Mouse (Mus musculus) forebrain, embryonic 10.5 days (tissue): ENCODE data around the gene Npcd. TPM values are rescaled to one million over a fixed set of nuclear protein-coding genes. Genes with fewer than 3 reads are reported as not detected.
"Not testable (repeated sequence)": the region's sequence is repeated elsewhere in the genome, so short reads cannot be mapped to it uniquely, and the experiment has no call there.

ENCODE experiments used
- DNase-seq: peaks from one replicate; pipeline ENCODE4 v3.0.0-alpha.2; 2017; ENCODE audit warnings: low spot score; ENCODE audit errors: extremely low spot score
- H3K27ac ChIP-seq: fragments of 300-500 bp; sonication (generic); 2 replicates; pipeline ENCODE4 v1.5.1; 2016; ENCODE audit warnings: mild to moderate bottlenecking
- H3K27me3 ChIP-seq: fragments of 300-500 bp; sonication (generic); 2 replicates; pipeline ENCODE4 v1.6.1; 2016; ENCODE audit warnings: mild to moderate bottlenecking; ENCODE audit not compliant: poor library complexity, severe bottlenecking
- H3K36me3 ChIP-seq: fragments of 300-500 bp; sonication (generic); replicated peaks from 2 replicates; pipeline ENCODE4 v1.6.1; 2016; ENCODE audit warnings: mild to moderate bottlenecking, moderate library complexity
- H3K4me1 ChIP-seq: fragments of 300-500 bp; sonication (generic); 2 replicates; pipeline ENCODE4 v1.6.1; 2016
- H3K4me3 ChIP-seq: fragments of 300-500 bp; sonication (generic); 2 replicates; pipeline ENCODE4 v1.5.1; 2016; ENCODE audit warnings: mild to moderate bottlenecking, moderate library complexity
- H3K9me3 ChIP-seq: fragments of 300-500 bp; sonication (generic); 2 replicates; pipeline ENCODE4 v1.6.1; 2016; ENCODE audit warnings: mild to moderate bottlenecking, moderate library complexity
- WGBS: fragments of 180-500 bp; shearing (Covaris S2); methylation state at CpG from one replicate; pipeline ENCODE4 v1.1.7; 2016; 5-methylcytosine and 5-hydroxymethylcytosine counted together
- polyA plus RNA-seq: library from polyadenylated mRNA; unstranded; fragments of >200 nt; fragmentation: Nextera tagmentation; extraction: Ambion mirVana; gene quantifications from 2 replicates; pipeline ENCODE4 v1.2.1, GENCODE M21; 2016

Npcd gene
- polyA plus RNA-seq, 1 experiment from 2014 or later = not detected

DNA sequence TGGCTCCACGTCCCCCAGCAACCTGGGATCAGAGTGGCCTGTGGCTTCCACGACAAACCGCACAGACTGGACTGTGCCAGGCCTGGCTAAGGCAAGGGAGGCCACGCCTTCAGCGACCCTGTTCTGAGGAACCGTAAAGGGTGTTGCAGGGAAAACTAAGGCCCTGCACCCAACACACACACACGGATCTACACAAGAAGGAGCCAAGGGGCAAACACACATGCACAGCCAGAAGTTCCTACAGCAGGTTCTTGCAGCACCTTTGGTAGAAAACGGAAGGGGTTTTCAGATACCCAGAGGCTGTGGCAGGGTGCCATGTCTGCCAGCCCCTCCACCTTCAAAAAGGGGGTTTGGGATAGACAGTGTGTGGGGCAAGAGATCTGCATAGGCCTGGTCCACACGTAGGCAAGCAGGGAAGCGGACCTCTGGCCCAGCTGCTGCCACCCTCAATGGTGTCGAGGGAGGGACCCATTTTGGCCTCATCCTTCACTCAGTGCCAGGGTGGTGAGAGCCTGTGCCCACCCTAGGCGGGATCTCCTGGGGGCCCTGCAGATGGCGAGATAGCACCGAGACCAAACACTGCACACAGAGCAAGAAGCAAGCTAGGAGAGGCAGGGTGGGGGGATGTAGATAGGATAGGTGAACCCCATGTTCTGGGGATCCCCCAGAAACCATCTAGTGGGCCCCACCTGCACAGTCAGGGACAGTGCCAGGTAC, 6.8 kb downstream of the Npcd start:
- Histone ChIP-seq H3K4me3 (no peak overlapping the region), H3K36me3 (peaks cover 81% of the 10 kb centered on the region), H3K27ac (no peak overlapping the region), H3K4me1 (peaks cover 69% of the 10 kb centered on the region), H3K27me3 (no peaks in the 10 kb centered on the region), H3K9me3 (no peaks in the 10 kb centered on the region)
- 90% methylated on average over 14 of the region's 14 CpGs for WGBS
- no peak for DNase-seq

DNA sequence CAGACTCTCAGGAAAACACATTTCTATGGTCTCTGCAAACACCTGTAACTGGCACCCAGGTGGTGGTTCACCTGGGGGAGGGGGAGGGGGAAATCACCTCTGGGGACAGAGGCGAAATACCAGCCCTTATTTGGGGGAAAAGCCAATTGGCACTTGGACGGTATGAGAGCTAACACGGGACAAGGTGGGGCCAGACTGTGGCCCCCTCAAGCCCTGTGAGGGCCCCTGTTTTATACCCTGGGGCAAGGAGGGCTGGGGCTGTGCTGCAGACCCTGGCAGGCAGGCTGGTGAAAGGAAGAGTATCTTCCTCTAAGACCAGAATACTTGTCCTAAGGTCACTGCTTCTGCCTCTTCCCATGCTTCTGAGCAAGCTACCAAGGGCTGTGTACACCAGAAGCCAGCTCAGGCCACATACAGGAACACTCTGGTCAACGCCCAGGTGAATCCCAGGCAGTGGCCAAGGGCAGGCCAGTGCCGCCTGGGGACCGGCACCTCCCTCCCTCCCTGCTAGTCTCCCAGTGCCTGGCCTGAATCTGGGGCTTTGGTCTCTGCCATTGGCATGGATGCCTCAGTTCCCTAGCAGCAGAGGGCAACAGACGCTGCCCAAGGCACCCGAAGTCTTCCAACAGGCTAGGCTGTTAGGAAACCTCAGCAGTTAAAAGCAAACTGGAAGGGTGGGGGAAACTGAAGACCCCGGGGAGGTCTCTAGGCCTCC, 7.7 kb downstream of the Npcd start:
- DNase-seq = no peak
- no peaks in the 10 kb centered on the region for H3K27me3 ChIP-seq
- WGBS = 87% methylated on average over 9 of the region's 9 CpGs
- no peak overlapping the region for H3K27ac ChIP-seq
- peaks cover 78% of the 10 kb centered on the region for H3K36me3 ChIP-seq
- no peak overlapping the region for H3K4me3 ChIP-seq
- no peaks in the 10 kb centered on the region for H3K9me3 ChIP-seq
- H3K4me1 ChIP-seq = peaks cover 60% of the 10 kb centered on the region

DNA sequence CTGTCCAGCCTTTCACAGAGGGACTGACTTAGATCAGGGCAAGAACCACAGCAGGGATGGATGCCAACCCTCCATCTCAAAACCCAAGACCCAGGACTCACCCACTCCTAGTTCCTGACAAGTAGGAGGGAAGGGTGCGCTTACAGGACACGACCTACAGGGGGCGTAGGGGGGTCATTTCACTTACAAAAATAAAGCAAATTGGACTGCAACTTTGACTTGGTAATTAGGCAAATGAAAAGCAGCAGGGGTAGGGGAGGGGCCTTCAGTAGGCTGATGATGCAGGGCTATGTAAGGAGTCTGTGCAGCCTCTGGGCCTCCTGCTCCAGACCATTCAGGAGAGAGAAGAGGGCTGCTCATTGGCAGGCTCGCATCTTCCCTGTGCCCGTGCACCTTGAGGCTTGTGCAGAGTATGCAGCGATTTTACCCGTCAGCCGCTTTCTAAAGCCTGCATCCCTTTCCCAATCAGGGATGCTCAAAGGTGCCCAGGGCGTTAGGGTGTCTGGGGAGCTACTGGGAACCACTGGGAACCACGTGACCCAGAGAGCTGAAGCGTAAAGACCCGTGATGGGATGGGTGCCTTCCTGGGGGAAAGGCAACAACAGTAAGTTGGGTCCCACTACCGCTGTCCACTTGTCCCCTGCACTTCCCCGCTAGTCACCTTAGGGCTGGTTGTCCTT, 8.8 kb downstream of the Npcd start:
- WGBS = 48% methylated on average over 14 of the region's 14 CpGs
- peak; percentile 47 for DNase-seq
- H3K27ac ChIP-seq = no peak overlapping the region
- H3K36me3 ChIP-seq = peaks cover 75% of the 10 kb centered on the region
- no peak overlapping the region for H3K4me3 ChIP-seq
- H3K4me1 ChIP-seq = peaks cover 54% of the 10 kb centered on the region
- no peaks in the 10 kb centered on the region for H3K27me3 ChIP-seq
- H3K9me3 ChIP-seq = no peaks in the 10 kb centered on the region

DNA sequence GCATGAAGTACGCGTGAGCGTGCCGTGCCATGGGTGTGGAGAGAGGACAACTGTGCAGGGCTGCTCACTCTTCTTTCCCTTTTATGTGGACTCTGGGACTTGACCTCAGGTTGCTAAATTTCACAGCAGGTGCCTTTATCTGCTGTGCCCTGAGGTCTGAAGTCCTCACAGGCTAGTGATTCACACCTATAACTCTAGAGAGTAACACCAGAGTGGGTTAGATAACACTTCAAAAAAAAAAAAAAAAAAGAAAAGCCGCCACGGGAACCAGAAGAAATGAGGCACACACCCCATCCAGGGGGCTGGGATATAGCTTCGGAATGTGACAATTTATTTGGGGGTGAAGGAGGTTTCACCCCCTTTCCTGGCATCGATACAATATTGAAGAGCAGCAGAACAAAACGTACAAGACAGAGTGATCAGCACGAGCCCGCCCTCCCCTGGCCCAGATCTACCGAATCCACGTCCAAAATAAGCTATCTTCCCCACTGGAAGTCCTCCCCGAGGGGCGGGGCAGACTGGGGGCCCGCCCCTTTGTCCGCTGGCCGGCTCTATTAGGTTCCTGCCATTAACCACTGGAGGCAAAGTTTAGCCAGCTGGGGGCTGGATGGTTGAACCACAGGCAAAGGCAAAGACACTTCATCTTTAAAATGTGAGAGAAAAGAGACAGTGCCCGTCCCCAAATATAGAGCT, 10.3 kb downstream of the Npcd start:
- H3K9me3 ChIP-seq = no peaks in the 10 kb centered on the region; the same call in 1 of the 2 replicates
- no peaks in the 10 kb centered on the region for H3K27me3 ChIP-seq
- H3K27ac ChIP-seq = no peak overlapping the region
- no peak overlapping the region for H3K4me3 ChIP-seq
- no peak for DNase-seq
- peaks cover 39% of the 10 kb centered on the region for H3K4me1 ChIP-seq
- WGBS = 80% methylated on average over 19 of the region's 19 CpGs
- H3K36me3 ChIP-seq = peaks cover 62% of the 10 kb centered on the region

DNA sequence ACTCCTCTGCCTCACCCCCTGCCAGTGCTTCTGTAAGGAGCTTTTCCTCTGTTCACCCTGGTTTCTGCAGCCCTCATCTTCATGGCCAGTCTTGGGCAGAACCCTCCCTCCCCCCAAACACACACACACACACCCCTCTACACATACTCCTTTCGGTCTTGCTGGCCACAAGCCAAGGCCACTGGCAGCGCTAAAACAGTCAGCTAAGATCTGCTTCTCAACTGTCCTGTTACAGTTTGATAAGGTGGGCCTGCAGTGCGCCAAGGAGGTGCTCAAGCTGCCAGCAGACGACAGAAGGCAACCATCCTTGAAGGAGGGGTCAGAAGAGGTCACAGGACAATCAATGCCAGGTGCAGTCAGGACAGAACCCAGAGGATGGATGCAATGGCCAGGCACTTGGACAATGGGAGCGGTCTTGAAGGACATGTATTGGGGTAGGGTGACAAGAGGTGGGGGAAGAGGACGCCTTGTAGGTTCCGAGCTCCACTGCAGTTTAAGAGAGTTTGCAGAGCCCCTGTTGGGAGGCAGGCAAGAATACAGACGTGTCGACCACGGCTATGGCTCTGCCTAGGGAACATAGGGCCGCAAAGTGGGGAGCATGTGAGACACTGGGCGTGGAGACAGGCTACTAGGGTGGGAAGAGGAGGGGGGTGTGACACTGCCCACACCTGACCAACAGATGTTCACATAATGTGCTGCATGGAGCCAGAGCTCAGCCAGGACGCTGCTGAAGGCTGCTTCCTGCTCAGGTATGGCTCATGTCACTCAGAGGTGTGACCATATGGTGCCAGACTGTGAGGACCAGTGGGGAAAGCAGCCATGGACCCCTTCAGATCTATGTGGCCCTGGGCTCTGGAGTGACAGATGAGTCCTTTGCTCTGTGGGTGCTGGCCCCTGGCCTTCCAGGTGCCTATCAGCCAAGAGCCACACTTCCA, 11.5 kb downstream of the Npcd start:
- peaks cover 4% of the 10 kb centered on the region; the same call in 1 of the 2 replicates for H3K9me3 ChIP-seq
- no peak overlapping the region for H3K27ac ChIP-seq
- no peak overlapping the region for H3K4me3 ChIP-seq
- DNase-seq = no peak
- H3K27me3 ChIP-seq = no peaks in the 10 kb centered on the region
- peaks cover 50% of the 10 kb centered on the region for H3K36me3 ChIP-seq
- WGBS = 74% methylated on average over 13 of the region's 13 CpGs
- H3K4me1 ChIP-seq = peaks cover 31% of the 10 kb centered on the region

DNA sequence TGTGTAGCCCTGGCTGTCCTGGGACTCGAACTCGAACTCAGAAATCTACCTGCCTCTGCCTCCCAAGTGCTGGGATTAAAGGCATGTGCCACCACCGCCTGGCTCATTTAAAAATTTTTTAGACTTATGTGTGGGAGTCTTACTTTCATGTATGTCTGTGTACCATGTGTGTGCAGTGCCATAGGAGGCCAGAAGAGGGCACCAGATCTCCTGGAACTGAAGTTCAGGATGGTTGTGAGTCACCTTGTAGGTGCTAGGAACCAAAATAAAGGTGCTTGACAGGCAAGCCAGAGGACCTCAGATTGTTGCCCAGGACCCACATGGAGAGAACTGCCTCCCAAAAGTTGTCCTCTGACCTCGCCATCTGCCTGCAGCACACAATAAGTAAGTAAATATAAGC, 15.7 kb downstream of the Npcd start:
- H3K36me3 ChIP-seq = peaks cover 13% of the 10 kb centered on the region
- H3K27ac ChIP-seq = no peak overlapping the region
- 88% methylated on average over 4 of the region's 4 CpGs for WGBS
- DNase-seq = no peak
- H3K4me3 ChIP-seq = no peak overlapping the region
- H3K9me3 ChIP-seq = peaks cover 4% of the 10 kb centered on the region; the same call in 1 of the 2 replicates
- no peaks in the 10 kb centered on the region for H3K27me3 ChIP-seq
- peaks cover 22% of the 10 kb centered on the region for H3K4me1 ChIP-seq

DNA sequence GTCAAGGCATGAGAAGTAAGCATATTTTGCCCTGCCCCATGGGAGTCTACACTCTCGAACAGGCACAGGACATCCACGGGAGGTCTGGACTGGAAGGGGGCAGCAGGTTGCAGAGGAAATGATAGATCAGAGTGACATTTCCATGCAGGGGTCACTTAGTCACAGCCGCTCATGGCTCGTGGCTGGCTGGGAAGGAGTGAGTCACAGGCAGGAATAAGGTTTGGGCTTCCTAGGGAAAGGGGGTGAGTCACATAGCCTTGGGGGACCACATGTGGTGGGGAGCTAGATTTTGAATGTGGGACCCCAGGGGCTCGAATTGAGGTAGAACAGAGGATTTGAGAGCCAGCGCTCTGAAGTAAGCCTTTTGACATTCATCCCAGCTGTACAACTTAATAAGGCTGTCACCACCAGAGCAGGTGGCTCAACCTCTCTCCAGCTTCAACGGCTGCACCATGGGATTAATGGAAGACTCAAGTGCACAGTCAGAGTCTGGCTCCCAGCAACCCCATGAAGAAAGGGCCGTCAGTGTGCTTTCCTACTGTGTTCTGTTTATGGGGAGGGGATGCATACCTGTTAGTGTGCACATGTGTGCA, 20.3 kb downstream of the Npcd start:
- Histone ChIP-seq H3K4me3 (no peak overlapping the region), H3K4me1 (peaks cover 13% of the 10 kb centered on the region), H3K36me3 (no peaks in the 10 kb centered on the region), H3K27me3 (peaks cover 19% of the 10 kb centered on the region), H3K27ac (no peak overlapping the region), H3K9me3 (peaks cover 4% of the 10 kb centered on the region; the same call in 1 of the 2 replicates)
- no peak for DNase-seq
- 61% methylated on average over 8 of the region's 8 CpGs for WGBS

DNA sequence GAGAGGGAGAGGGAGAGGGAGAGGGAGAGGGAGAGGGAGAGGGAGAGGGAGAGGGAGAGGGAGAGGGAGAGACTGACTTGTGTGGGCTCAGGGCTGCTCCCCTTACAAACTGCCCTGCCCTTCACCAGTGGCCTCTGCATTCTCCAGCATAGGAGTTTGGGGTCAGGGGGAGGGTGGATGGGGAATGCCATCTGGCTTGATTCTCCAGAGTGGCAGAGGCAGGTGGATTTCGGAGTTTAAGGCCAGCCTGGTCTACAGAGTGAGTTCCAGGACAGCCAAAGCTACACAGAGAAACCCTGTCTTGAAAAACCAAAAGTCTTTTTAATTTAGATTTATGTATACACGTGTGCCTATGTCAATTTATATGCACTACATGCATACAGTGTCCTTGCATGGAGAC, 21.2 kb downstream of the Npcd start:
- 73% methylated on average over 2 of the region's 2 CpGs for whole genome bisulfite sequencing
- peaks cover 13% of the 10 kb centered on the region for H3K4me1 ChIP-seq
- not testable (repeated sequence) for DNase-seq, H3K9me3 ChIP-seq, H3K4me3 ChIP-seq, H3K36me3 ChIP-seq, H3K27ac ChIP-seq
- H3K27me3 ChIP-seq = peaks cover 26% of the 10 kb centered on the region

DNA sequence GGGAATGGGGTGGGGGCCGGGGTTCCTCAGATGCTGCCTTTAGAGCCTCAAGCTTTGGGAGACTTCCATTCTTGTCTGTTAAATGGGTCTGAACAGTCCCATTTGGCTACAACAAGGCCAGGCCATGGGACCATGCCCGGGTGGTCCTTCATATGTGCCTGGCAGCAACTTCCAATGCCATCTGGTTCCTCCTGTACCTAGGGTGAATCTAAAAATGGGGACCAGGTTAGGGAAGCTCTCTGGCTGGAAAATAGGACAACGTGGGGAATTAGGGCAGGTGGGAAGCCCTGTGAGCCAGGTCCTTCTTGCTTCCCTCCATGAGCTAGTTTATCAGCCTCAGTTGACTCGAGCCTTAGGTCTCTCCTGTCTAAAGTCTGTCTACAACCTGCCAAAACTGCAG, 23.0 kb downstream of the Npcd start:
- WGBS = 81% methylated on average over 4 of the region's 4 CpGs
- H3K36me3 ChIP-seq = no peaks in the 10 kb centered on the region
- peaks cover 13% of the 10 kb centered on the region for H3K4me1 ChIP-seq
- no peak overlapping the region for H3K4me3 ChIP-seq
- H3K27me3 ChIP-seq = peaks cover 45% of the 10 kb centered on the region
- H3K27ac ChIP-seq = no peak overlapping the region
- no peaks in the 10 kb centered on the region for H3K9me3 ChIP-seq
- no peak for DNase-seq

DNA sequence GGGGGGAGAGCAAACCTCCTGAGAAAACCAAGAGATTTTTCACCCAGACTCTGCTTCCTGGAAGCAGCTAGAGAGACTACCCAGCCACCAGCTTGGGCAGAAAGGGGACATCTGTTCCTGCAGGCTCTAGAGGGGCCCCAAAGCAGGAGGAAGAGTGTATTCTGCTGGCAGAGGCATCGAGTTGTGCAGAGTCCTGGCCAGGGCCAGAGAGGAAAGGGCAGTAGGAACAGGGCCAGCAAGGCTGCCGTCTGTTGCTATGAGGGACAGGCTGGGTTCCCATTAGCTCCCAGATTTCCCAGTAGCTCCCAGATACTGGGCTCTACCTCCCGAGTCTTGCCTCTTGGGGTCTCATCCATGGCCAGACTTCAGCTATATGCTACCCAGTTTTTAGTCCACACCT, 24.0 kb downstream of the Npcd start:
- Histone ChIP-seq H3K27me3 (peaks cover 54% of the 10 kb centered on the region), H3K27ac (no peak overlapping the region), H3K9me3 (no peaks in the 10 kb centered on the region), H3K4me3 (no peak overlapping the region), H3K4me1 (peaks cover 9% of the 10 kb centered on the region), H3K36me3 (no peaks in the 10 kb centered on the region)
- DNase-seq = no peak
- WGBS = 84% methylated on average over 3 of the region's 3 CpGs

DNA sequence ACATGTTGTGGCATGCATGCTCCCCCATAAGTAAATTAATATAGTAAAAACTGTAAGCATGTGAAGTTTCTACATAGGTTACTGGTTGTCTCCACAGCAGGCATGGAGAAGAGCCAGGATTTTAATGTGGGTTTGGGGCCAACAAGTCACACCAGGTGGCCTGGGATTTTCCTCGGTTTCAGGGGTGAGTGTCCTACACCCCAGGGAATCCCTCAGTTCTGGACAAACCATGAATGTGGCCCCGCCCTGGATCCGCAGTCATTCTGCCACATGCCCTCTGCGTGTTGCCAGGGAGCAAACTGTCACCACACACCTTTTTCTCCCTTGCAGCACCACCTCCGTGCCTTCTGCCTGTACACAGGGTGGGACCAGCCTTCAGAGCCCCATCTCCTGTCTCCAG, 25.4 kb downstream of the Npcd start:
- Histone ChIP-seq H3K9me3 (no peaks in the 10 kb centered on the region), H3K4me3 (no peak overlapping the region), H3K4me1 (peaks cover 19% of the 10 kb centered on the region), H3K27me3 (peaks cover 68% of the 10 kb centered on the region), H3K36me3 (no peaks in the 10 kb centered on the region), H3K27ac (no peak overlapping the region)
- no peak for DNase-seq
- WGBS = 65% methylated on average over 5 of the region's 5 CpGs
